Mouse (Mus musculus) C2C12 (cell line): Measurements from ENCODE around the gene Nutm1. TPM values are rescaled to one million over a fixed set of nuclear protein-coding genes. Genes with fewer than 3 reads are reported as not detected.

Experiments
- H3K27me3 ChIP-seq: one replicate; pipeline ENCODE4 v1.6.1; 2011; ENCODE audit not compliant: control insufficient read depth, insufficient read depth, insufficient read length
- H3K36me3 ChIP-seq: one replicate; pipeline ENCODE4 v1.6.1; 2011; ENCODE audit not compliant: control insufficient read depth, insufficient read depth
- H3K4me3 ChIP-seq: one replicate; pipeline ENCODE4 v1.5.1; 2011; ENCODE audit warnings: mild to moderate bottlenecking, control low read depth; ENCODE audit not compliant: poor library complexity, insufficient read depth, severe bottlenecking
- H3K79me2 ChIP-seq: one replicate; pipeline ENCODE4 v1.6.1; 2011; ENCODE audit not compliant: control insufficient read depth, insufficient read depth
- H3K79me3 ChIP-seq: one replicate; pipeline ENCODE4 v1.6.1; 2011; ENCODE audit warnings: low read depth, control low read depth
- H3ac ChIP-seq: one replicate; pipeline ENCODE3; 2011; ENCODE audit warnings: low read depth; ENCODE audit not compliant: control insufficient read depth, insufficient read length
- CEBPB ChIP-seq: IDR thresholded peaks from one replicate; pipeline ENCODE4 v1.6.1; 2011; ENCODE audit warnings: low read depth, mild to moderate bottlenecking, control low read depth, moderate library complexity
- CTCF ChIP-seq: IDR thresholded peaks from one replicate; pipeline ENCODE4 v1.5.1; 2011; ENCODE audit not compliant: control insufficient read depth, insufficient read depth, insufficient read length
- FOSL1 ChIP-seq: IDR thresholded peaks from one replicate; pipeline ENCODE4 v1.8.0; 2011; ENCODE audit warnings: mild to moderate bottlenecking, low read length; ENCODE audit not compliant: poor library complexity, insufficient read depth, severe bottlenecking
- MAX ChIP-seq: IDR thresholded peaks from one replicate; pipeline ENCODE4 v1.6.1; 2011; ENCODE audit warnings: mild to moderate bottlenecking, control low read depth
- MYOD1 ChIP-seq: IDR thresholded peaks from one replicate; pipeline ENCODE4 v1.6.1; 2011; ENCODE audit warnings: low read depth; ENCODE audit not compliant: control insufficient read depth, insufficient read length
- MYOG ChIP-seq: IDR thresholded peaks from one replicate; pipeline ENCODE4 v1.6.1; 2011; ENCODE audit not compliant: control insufficient read depth, insufficient read length; ENCODE audit errors: extremely low read depth
- USF1 ChIP-seq: IDR thresholded peaks from one replicate; pipeline ENCODE4 v1.6.1; 2011; ENCODE audit warnings: low read depth, mild to moderate bottlenecking, control low read depth, moderate library complexity
- long read RNA-seq, 2 experiments: library from polyadenylated mRNA; unstranded; transcript quantifications; one replicate each; pipeline ENCODE4 v2.0.0; 2019 to 2020
- polyA plus RNA-seq: library from polyadenylated mRNA; unstranded; fragments of >200 nt; fragmentation: generic; extraction: Trizol; gene quantifications from one replicate; pipeline ENCODE4 v1.2.1, GENCODE M21; 2012; ENCODE audit warnings: missing spikeins

The Nutm1 gene
- polyA plus RNA-seq: 0.02 TPM
- long read RNA-seq, experiment 1: 0 reads
- long read RNA-seq, experiment 2: 0 reads

DNA sequence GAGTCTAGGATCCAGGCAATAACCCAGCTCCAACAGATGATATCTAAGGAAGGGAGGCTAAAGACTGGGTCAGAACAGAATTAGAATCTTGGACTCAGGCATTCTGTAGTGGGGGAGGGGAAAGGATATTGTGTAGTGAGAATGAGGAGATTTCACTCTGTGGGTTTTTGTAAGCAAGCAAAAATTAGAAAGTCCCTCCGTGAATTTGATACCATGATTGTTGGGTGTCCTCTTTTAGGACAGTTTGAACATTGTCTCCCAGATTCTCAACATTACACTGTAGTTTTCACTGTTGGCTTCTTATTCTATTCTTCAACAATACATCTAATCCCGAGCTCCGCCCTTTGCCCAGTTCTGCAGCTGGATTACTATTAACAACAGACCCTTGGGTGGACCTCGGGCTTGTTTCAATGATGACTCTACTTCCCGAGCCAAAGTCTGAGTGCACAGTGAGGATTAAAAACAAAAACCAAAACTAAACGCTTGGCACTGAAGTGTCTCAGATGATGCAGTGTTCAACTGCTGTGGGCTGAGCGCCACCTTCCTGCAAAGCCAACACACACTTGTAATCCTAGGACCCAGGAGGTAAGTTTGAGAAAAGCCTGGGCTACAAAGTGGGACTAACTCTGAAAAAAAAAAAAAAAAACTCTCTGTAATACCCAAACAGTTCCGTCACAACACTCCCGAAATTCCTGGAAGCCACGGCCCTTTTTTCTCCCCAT, at the start of gene Nutm1:
Nutm1 (minus strand) TSS at position 51 of the 722 bp plus-strand sequence.
- no peak within 1 kb of the TSS for H3ac ChIP-seq
- no peaks in the 10 kb centered on the region for H3K36me3 ChIP-seq
- TF ChIP-seq MYOG (no peak), USF1 (no peak), MYOD1 (no peak), CTCF (peak; percentile 58)
- no peak within 1 kb of the TSS for H3K4me3 ChIP-seq
- no peaks in the 10 kb centered on the region for H3K27me3 ChIP-seq
- H3K79me2 ChIP-seq: peaks cover 22% of the 10 kb centered on the region
- peaks cover 14% of the 10 kb centered on the region for H3K79me3 ChIP-seq

DNA sequence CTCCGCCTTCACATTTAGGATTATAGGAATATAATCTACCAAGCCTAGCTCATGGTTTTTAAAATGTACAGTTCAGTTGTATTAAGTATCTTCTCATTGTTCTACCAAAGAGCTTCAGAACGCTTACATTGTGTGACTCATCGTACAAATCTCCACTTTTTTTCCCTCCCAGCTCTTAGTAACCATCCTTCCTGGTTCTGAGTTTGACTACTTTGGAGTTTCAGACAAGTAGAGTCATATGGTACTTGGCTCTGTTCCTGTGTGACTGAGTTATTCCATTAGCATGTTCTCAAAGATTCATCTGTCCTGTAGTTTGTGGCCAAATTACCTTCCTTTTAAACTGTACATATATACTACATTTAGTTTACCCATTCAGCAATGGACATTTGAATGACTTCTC, 49.6 kb upstream of the Nutm1 start:
- Histone ChIP-seq H3ac (no peak overlapping the region), H3K4me3 (no peak overlapping the region), H3K79me2 (no peaks in the 10 kb centered on the region), H3K27me3 (no peaks in the 10 kb centered on the region), H3K36me3 (no peaks in the 10 kb centered on the region), H3K79me3 (no peaks in the 10 kb centered on the region)
- TF ChIP-seq MAX: no peak
- TF ChIP-seq FOSL1: peak; percentile 21
- no peak for TF ChIP-seq CEBPB
- no peak for TF ChIP-seq USF1

DNA sequence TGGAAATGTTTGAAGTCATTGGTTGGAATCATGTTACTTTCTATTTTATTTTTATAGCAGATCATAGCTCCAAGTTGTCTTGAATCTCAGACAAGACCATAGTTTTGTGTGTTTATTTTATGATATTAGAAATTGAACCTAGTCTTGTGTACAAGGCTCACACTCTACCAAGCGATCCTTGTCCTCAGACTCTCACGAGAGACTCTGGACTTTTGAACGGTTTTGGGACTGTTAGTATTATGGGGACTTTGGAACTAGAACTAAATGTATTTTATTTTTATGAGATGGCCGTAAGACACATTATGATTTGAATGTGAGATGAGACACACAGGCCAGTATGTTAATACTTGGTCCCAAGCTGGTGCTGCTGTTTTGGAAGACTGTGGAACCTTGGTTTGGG, 39.1 kb upstream of the Nutm1 start:
- H3ac ChIP-seq: no peak overlapping the region
- no peaks in the 10 kb centered on the region for H3K79me3 ChIP-seq
- H3K79me2 ChIP-seq: no peaks in the 10 kb centered on the region
- no peak overlapping the region for H3K4me3 ChIP-seq
- H3K36me3 ChIP-seq: no peaks in the 10 kb centered on the region
- H3K27me3 ChIP-seq: no peaks in the 10 kb centered on the region
- TF ChIP-seq FOSL1: no peak
- no peak for TF ChIP-seq CEBPB
- no peak for TF ChIP-seq MYOG
- no peak for TF ChIP-seq MAX
- TF ChIP-seq MYOD1: no peak
- no peak for TF ChIP-seq CTCF
- TF ChIP-seq USF1: no peak

DNA sequence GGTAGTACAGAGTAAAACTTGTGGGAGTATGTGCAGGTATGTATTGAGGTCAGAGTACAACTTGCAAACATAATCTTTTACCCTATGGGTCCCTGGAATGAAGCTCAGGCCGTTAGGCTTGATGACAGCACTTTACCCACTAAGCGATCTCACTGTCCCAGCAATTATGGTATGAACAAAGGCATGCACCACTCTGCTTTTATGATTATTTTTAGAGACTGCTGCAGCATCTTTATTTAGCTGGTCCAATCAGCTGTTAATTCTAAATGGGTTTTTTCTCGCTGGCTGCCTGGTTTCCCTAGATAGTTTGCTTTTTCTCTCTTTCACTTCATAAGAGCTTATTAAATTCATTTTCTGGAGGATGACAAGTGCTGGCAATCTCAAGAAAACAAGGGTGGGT, 37.1 kb upstream of the Nutm1 start:
- H3K4me3 ChIP-seq: no peak overlapping the region
- H3K79me2 ChIP-seq: no peaks in the 10 kb centered on the region
- no peaks in the 10 kb centered on the region for H3K27me3 ChIP-seq
- no peaks in the 10 kb centered on the region for H3K36me3 ChIP-seq
- H3K79me3 ChIP-seq: no peaks in the 10 kb centered on the region
- no peak for TF ChIP-seq MYOD1
- no peak for TF ChIP-seq FOSL1
- TF ChIP-seq MYOG: no peak
- TF ChIP-seq USF1: no peak
- no peak for TF ChIP-seq CTCF
- no peak for TF ChIP-seq CEBPB
- H3ac ChIP-seq: no peak overlapping the region

DNA sequence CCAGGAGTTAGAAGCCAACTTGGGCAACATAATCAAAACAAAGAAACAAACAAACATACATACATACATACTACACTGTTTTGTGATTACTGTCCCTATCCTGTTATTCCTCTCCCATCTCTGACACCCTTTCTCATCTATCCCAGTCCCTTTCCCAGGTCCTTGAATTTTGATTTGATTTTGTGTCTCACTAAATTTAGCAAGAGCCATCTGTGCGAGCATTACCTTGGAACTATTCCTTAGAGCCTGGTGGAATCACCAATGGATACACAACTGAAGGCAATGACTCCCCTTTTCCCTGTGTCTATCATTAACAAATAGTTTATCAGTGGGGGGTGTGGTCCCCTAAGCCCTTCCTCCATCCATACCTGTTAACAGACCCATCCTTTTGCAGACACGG, 33.7 kb upstream of the Nutm1 start:
- no peaks in the 10 kb centered on the region for H3K27me3 ChIP-seq
- H3K79me3 ChIP-seq: no peaks in the 10 kb centered on the region
- TF ChIP-seq CTCF: no peak
- TF ChIP-seq USF1: no peak
- no peak for TF ChIP-seq MAX
- no peak for TF ChIP-seq MYOD1
- TF ChIP-seq FOSL1: no peak
- TF ChIP-seq CEBPB: no peak
- no peak for TF ChIP-seq MYOG

DNA sequence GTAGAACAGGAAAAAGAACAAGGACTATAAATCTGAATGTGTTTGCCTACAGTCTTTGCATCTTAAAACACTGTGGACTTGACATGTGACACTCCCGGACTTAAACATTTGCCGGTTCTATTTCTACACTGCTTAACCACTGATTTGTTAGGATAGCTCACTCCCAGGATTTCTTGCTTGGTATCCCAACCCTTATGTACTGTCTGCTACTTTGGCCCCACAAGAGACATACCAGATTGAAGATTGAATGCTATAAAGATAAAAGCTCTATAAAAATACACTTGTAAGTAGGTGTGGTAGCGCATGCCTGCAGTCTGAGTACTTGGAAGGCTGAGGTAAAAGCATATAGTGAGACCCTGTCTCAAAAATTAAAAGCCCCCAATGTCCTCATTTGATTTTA, 30.4 kb upstream of the Nutm1 start:
- Histone ChIP-seq H3K27me3 (no peaks in the 10 kb centered on the region), H3ac (no peak overlapping the region), H3K36me3 (no peaks in the 10 kb centered on the region), H3K79me2 (no peaks in the 10 kb centered on the region), H3K79me3 (no peaks in the 10 kb centered on the region), H3K4me3 (no peak overlapping the region)
- TF ChIP-seq MAX (no peak), FOSL1 (no peak), USF1 (no peak), CTCF (no peak), MYOG (no peak), MYOD1 (no peak), CEBPB (no peak)

More for the DNA sequence above, 33.7 kb upstream of the Nutm1 start:
- H3K79me2 ChIP-seq: no peaks in the 10 kb centered on the region
- H3K36me3 ChIP-seq: no peaks in the 10 kb centered on the region
- H3K4me3 ChIP-seq: no peak overlapping the region
- H3ac ChIP-seq: no peak overlapping the region
